Mouse (Mus musculus): Measurements from ENCODE around the gene Cebpg. TPM values are rescaled to one million over a fixed set of nuclear protein-coding genes. Genes with fewer than 3 reads are reported as not detected.
A peak's percentile ranks its signal among the peaks of the same experiment; 100 is the strongest.

Cebpg gene
- polyA plus RNA-seq, 1 experiment, result 10.9 TPM

DNA sequence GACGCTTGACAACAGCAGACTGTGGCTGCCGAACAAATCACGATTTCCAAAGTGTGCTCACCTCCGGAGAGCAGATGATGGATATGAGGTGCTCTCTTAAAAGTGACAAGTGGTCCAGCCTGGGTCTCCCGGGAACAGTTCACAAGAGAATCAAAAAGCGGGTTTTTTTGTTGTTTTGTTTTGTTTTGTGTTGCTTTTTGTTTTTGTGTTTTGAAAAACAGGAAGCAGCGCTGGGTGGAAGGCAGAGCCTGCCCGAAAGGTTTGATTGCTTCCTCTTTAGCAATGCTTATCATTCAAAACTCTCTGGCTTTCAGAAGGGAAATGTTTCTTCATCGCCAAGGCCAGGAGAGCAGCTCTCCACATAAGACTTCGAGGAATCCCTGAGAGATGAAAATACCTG, 626 bp upstream of the Cebpg start:
- Histone ChIP-seq H3K4me3 (ENCODE audit: insufficient read depth, poor library complexity, severe bottlenecking) (no peak overlapping the region), H3K79me2 (ENCODE audit: control insufficient read depth, insufficient read depth) (peaks cover 42% of the 10 kb centered on the region), H3K79me3 (ENCODE audit: low read depth) (peaks cover 39% of the 10 kb centered on the region), H3K27me3 (ENCODE audit: control insufficient read depth, insufficient read depth, insufficient read length) (no peaks in the 10 kb centered on the region), H3K36me3 (ENCODE audit: control insufficient read depth, insufficient read depth) (peaks cover 5% of the 10 kb centered on the region), H3ac (ENCODE audit: control insufficient read depth, insufficient read length, low read depth) (no peak overlapping the region)
- TF ChIP-seq USF1 (IDR thresholded peaks at IDR 0.05; ENCODE audit: low read depth), result no peak
- TF ChIP-seq MAX (IDR thresholded peaks at IDR 0.05), result no peak
- no peak for TF ChIP-seq CTCF (IDR thresholded peaks at IDR 0.05; ENCODE audit: control insufficient read depth, insufficient read depth, insufficient read length)
- TF ChIP-seq MYOG (IDR thresholded peaks at IDR 0.05; ENCODE audit: control insufficient read depth, extremely low read depth, insufficient read length), result no peak
- TF ChIP-seq MYOD1 (IDR thresholded peaks at IDR 0.05; ENCODE audit: control insufficient read depth, insufficient read length, low read depth), result no peak
- no peak for TF ChIP-seq CEBPB (IDR thresholded peaks at IDR 0.05; ENCODE audit: low read depth)
- TF ChIP-seq FOSL1 (IDR thresholded peaks at IDR 0.05; ENCODE audit: insufficient read depth, low read length, poor library complexity, severe bottlenecking), result no peak

DNA sequence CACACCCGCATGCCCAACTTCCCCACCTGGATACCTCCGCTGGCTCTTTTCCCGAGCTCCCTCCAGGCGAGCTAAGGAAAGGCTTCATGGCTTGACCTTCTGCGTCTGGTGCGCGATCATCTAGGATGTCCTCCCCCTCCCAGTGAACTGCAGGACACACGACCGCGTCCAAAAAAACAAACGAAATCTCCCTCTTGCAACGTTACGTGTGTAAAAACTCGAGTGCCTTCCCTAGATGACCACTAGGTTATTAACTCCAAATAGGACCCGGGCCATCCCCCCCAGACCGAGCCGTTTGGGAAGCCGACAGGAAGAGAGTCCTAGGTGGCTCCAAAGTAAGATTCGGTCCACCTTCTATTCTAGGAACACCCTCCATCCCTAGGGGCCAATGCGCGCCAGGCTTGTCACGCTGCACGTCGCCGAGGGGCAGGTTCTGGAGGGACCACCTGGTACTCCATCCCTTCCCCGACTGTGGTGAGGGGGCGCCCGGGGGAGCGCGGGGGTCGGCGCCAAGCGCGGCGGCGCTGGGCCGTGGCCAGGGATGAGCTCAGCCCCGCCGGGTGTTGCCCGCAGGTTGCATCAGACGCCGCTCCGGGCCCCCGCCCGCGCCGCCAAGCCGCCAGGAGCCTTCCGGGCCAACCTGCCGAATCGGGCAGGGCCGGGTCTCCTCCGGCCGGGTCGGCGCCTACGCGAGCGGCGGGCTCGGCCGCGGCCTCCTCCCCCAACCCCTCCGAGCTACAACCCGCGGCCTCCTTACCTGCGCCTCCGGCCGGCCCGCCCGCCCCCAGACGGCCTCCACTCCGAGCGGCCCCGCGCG, 546 bp downstream of the Cebpg start:
- H3K79me2 ChIP-seq (ENCODE audit: control insufficient read depth, insufficient read depth), result peaks cover 53% of the 10 kb centered on the region
- peak overlapping the region; percentile 78 for H3ac ChIP-seq (ENCODE audit: control insufficient read depth, insufficient read length, low read depth)

DNA sequence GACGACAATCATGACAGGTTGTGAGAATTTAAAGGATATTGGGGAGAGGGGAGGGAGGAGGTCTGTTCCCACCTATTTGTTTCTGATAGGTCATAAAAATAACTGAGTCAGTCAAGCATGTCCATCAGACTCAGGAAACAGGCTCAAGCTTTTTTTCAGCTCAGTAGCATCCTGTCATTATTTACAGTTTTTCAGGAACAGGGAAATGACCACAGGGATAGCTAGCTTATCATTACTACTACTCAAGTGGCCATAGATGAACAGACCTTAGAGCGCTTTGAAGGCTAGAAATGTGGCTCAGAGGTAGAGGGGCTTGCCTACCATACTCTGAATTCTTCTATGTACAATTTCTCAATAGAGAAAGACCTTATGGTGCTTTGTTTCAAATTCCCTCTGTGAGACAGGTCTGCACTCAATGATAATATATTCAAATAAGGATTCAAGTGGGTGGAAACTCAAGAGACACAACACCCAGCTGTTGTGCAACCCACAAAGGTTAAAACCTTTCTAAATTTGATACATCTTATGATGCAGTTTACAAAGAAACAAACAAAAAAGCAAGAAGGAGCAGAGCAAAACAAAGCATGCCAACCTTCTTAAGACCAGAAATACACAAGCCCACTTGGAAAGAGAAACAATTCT, 1.3 kb downstream of the Cebpg start:
- peaks cover 61% of the 10 kb centered on the region for H3K79me2 ChIP-seq (ENCODE audit: control insufficient read depth, insufficient read depth)
- peak overlapping the region; percentile 79 for H3K4me3 ChIP-seq (ENCODE audit: insufficient read depth, poor library complexity, severe bottlenecking)
- no peaks in the 10 kb centered on the region for H3K27me3 ChIP-seq (ENCODE audit: control insufficient read depth, insufficient read depth, insufficient read length)
- H3K36me3 ChIP-seq (ENCODE audit: control insufficient read depth, insufficient read depth), result peaks cover 13% of the 10 kb centered on the region
- TF ChIP-seq CEBPB (IDR thresholded peaks at IDR 0.05; ENCODE audit: low read depth) (peak; percentile 3), MYOG (IDR thresholded peaks at IDR 0.05; ENCODE audit: control insufficient read depth, extremely low read depth, insufficient read length) (no peak), CTCF (IDR thresholded peaks at IDR 0.05; ENCODE audit: control insufficient read depth, insufficient read depth, insufficient read length) (no peak), MYOD1 (IDR thresholded peaks at IDR 0.05; ENCODE audit: control insufficient read depth, insufficient read length, low read depth) (no peak)
- peak overlapping the region; percentile 78 for H3ac ChIP-seq (ENCODE audit: control insufficient read depth, insufficient read length, low read depth)
- peaks cover 58% of the 10 kb centered on the region for H3K79me3 ChIP-seq (ENCODE audit: low read depth)

More for the DNA sequence above, 546 bp downstream of the Cebpg start:
- Histone ChIP-seq H3K36me3 (ENCODE audit: control insufficient read depth, insufficient read depth) (peaks cover 6% of the 10 kb centered on the region), H3K79me3 (ENCODE audit: low read depth) (peaks cover 51% of the 10 kb centered on the region), H3K4me3 (ENCODE audit: insufficient read depth, poor library complexity, severe bottlenecking) (peak overlapping the region; percentile 79), H3K27me3 (ENCODE audit: control insufficient read depth, insufficient read depth, insufficient read length) (no peaks in the 10 kb centered on the region)
- peak; percentile 16 for TF ChIP-seq CEBPB (IDR thresholded peaks at IDR 0.05; ENCODE audit: low read depth)
- TF ChIP-seq FOSL1 (IDR thresholded peaks at IDR 0.05; ENCODE audit: insufficient read depth, low read length, poor library complexity, severe bottlenecking), result no peak

DNA sequence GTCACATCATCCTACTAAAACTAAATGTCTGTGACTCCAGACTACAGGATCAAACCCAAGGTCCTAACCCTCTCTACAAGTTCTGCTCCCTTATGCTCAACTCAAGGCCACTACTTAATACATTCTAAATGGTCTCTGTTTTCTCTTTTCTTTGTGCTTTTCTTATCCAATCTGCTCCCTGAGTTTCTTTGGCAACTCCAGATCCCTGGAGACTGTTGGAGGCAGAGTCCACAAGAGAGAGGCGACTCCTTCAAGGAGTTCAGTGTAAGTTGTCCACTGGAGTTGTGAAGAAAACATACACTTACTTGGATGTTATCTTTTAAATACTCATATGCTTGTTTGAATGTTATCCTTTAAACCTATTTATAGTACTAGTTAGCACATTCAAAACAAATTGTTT, 2.1 kb downstream of the Cebpg start:
- H3K27me3 ChIP-seq (ENCODE audit: control insufficient read depth, insufficient read depth, insufficient read length), result no peaks in the 10 kb centered on the region
- no peak overlapping the region for H3K4me3 ChIP-seq (ENCODE audit: insufficient read depth, poor library complexity, severe bottlenecking)
- TF ChIP-seq MYOD1 (IDR thresholded peaks at IDR 0.05; ENCODE audit: control insufficient read depth, insufficient read length, low read depth) (no peak), FOSL1 (IDR thresholded peaks at IDR 0.05; ENCODE audit: insufficient read depth, low read length, poor library complexity, severe bottlenecking) (no peak), MYOG (IDR thresholded peaks at IDR 0.05; ENCODE audit: control insufficient read depth, extremely low read depth, insufficient read length) (no peak), USF1 (IDR thresholded peaks at IDR 0.05; ENCODE audit: low read depth) (no peak), CTCF (IDR thresholded peaks at IDR 0.05; ENCODE audit: control insufficient read depth, insufficient read depth, insufficient read length) (no peak), CEBPB (IDR thresholded peaks at IDR 0.05; ENCODE audit: low read depth) (no peak), MAX (IDR thresholded peaks at IDR 0.05) (no peak)
- peaks cover 20% of the 10 kb centered on the region for H3K36me3 ChIP-seq (ENCODE audit: control insufficient read depth, insufficient read depth)
- peaks cover 69% of the 10 kb centered on the region for H3K79me2 ChIP-seq (ENCODE audit: control insufficient read depth, insufficient read depth)
- H3K79me3 ChIP-seq (ENCODE audit: low read depth), result peaks cover 62% of the 10 kb centered on the region
- no peak overlapping the region for H3ac ChIP-seq (ENCODE audit: control insufficient read depth, insufficient read length, low read depth)

DNA sequence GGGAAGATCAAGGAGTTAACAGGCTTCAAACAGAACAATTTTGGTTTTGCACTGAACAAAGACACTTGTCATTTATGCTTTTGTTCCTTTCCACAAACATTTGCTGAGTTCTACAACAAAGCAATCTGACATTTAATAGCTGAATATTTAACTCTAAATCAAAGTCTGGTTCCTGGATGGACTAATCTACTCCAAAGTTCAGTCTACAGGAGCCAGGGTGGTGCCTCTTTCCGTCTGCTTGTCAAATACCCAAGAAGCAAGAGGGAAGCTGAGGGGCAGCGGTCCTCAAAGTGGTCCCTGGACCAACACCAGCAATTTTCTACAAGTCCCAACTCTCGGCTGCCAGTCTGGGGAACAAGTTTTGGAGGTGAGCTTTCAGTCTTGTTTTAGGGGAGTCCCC, 3.2 kb downstream of the Cebpg start:
- TF ChIP-seq USF1 (IDR thresholded peaks at IDR 0.05; ENCODE audit: low read depth) (no peak), MYOG (IDR thresholded peaks at IDR 0.05; ENCODE audit: control insufficient read depth, extremely low read depth, insufficient read length) (no peak), FOSL1 (IDR thresholded peaks at IDR 0.05; ENCODE audit: insufficient read depth, low read length, poor library complexity, severe bottlenecking) (no peak), CEBPB (IDR thresholded peaks at IDR 0.05; ENCODE audit: low read depth) (no peak), MYOD1 (IDR thresholded peaks at IDR 0.05; ENCODE audit: control insufficient read depth, insufficient read length, low read depth) (no peak), MAX (IDR thresholded peaks at IDR 0.05) (no peak), CTCF (IDR thresholded peaks at IDR 0.05; ENCODE audit: control insufficient read depth, insufficient read depth, insufficient read length) (no peak)
- no peaks in the 10 kb centered on the region for H3K27me3 ChIP-seq (ENCODE audit: control insufficient read depth, insufficient read depth, insufficient read length)
- peaks cover 73% of the 10 kb centered on the region for H3K79me3 ChIP-seq (ENCODE audit: low read depth)
- H3K36me3 ChIP-seq (ENCODE audit: control insufficient read depth, insufficient read depth), result peaks cover 30% of the 10 kb centered on the region
- no peak overlapping the region for H3ac ChIP-seq (ENCODE audit: control insufficient read depth, insufficient read length, low read depth)
- H3K79me2 ChIP-seq (ENCODE audit: control insufficient read depth, insufficient read depth), result peaks cover 80% of the 10 kb centered on the region
- no peak overlapping the region for H3K4me3 ChIP-seq (ENCODE audit: insufficient read depth, poor library complexity, severe bottlenecking)

All from C2C12 (cell line).